Mouse (Mus musculus): ENCODE results near the gene Prkar1b. TPM values are rescaled to one million over a fixed set of nuclear protein-coding genes. Genes with fewer than 3 reads are reported as not detected.

Gene Prkar1b
- total RNA-seq, 2 experiments from 2014 or later: 3.2 to 4.3 TPM

GRCm38 (mm10) chr5:139064611-139065010, 85.2 kb downstream of the Prkar1b start:
- peak; percentile 23 for DNase-seq

GRCm38 (mm10) chr5:139061680-139062079, 88.1 kb downstream of the Prkar1b start:
- no peak for DNase-seq

GRCm38 (mm10) chr5:139060460-139061051, 89.2 kb downstream of the Prkar1b start:
- DNase-seq: no peak

- DNase-seq: no peak
These were observed 96.6 kb downstream of the Prkar1b start for GRCm38 (mm10) chr5:139053176-139053575.

GRCm38 (mm10) chr5:139051276-139051675, 98.5 kb downstream of the Prkar1b start:
- no peak for DNase-seq

- no peak for DNase-seq
These were observed 100.4 kb downstream of the Prkar1b start for GRCm38 (mm10) chr5:139049367-139049766.

- DNase-seq: no peak
These were observed 102.6 kb downstream of the Prkar1b start for GRCm38 (mm10) chr5:139047171-139047570.

GRCm38 (mm10) chr5:139046636-139047035, 103.2 kb downstream of the Prkar1b start:
- no peak for DNase-seq

- no peak for DNase-seq
These were observed 106.3 kb downstream of the Prkar1b start for GRCm38 (mm10) chr5:139043546-139043945.

- DNase-seq: no peak
These were observed 107.5 kb downstream of the Prkar1b start for GRCm38 (mm10) chr5:139042299-139042698.

GRCm38 (mm10) chr5:139035171-139035570, 114.6 kb downstream of the Prkar1b start:
- no peak for DNase-seq

GRCm38 (mm10) chr5:139034746-139035145, 115.1 kb downstream of the Prkar1b start:
- no peak for DNase-seq

GRCm38 (mm10) chr5:139033406-139034317, 116.1 kb downstream of the Prkar1b start:
- DNase-seq: peak; percentile 26

- DNase-seq: no peak
These were observed 122.2 kb downstream of the Prkar1b start for GRCm38 (mm10) chr5:139027603-139028002.

GRCm38 (mm10) chr5:139024351-139025105, 125.3 kb downstream of the Prkar1b start:
- DNase-seq: no peak

- no peak for DNase-seq
These were observed 129.2 kb downstream of the Prkar1b start for GRCm38 (mm10) chr5:139020595-139020994.

GRCm38 (mm10) chr5:139017371-139018124, 132.3 kb downstream of the Prkar1b start:
- peak; percentile 72 for DNase-seq

- DNase-seq: peak; percentile 64
These were observed 134.7 kb downstream of the Prkar1b start for GRCm38 (mm10) chr5:139015097-139015496.

GRCm38 (mm10) chr5:139010649-139011048, 139.2 kb downstream of the Prkar1b start:
- no peak for DNase-seq

- DNase-seq: no peak
These were observed 142.5 kb downstream of the Prkar1b start for GRCm38 (mm10) chr5:139007141-139007775.

- no peak for DNase-seq
These were observed 145.2 kb downstream of the Prkar1b start for GRCm38 (mm10) chr5:139004588-139004987.
